Mouse (Mus musculus) cerebellum, adult 2 months (tissue): ENCODE results near the gene Hist1h2bj.

Source experiments
- CTCF ChIP-seq: fragments of 200-500 bp; IDR thresholded peaks from 2 replicates; pipeline ENCODE4 v1.5.1; 2011; ENCODE audit warnings: low read depth, mild to moderate bottlenecking, control low read depth, low read length, moderate library complexity, borderline replicate concordance; ENCODE audit not compliant: insufficient read depth
- POLR2A ChIP-seq: fragments of 200-500 bp; IDR thresholded peaks from 2 replicates; pipeline ENCODE4 v1.6.1; 2011; ENCODE audit warnings: low read length, control low read depth, borderline replicate concordance; ENCODE audit not compliant: insufficient read depth

GRCm38 (mm10) chr13:22063468-22063867, 20.5 kb downstream of the Hist1h2bj start:
- TF ChIP-seq POLR2A (no peak), CTCF (no peak)
